Mouse (Mus musculus) cerebellum, adult 8-10 months (tissue): ENCODE data around the gene Chst1.
A peak's percentile ranks its signal among the peaks of the same experiment; 100 is the strongest.

ENCODE experiments used
- DNase-seq: peaks from one replicate; pipeline ENCODE4 v3.0.0; 2022

The Chst1 gene

DNA sequence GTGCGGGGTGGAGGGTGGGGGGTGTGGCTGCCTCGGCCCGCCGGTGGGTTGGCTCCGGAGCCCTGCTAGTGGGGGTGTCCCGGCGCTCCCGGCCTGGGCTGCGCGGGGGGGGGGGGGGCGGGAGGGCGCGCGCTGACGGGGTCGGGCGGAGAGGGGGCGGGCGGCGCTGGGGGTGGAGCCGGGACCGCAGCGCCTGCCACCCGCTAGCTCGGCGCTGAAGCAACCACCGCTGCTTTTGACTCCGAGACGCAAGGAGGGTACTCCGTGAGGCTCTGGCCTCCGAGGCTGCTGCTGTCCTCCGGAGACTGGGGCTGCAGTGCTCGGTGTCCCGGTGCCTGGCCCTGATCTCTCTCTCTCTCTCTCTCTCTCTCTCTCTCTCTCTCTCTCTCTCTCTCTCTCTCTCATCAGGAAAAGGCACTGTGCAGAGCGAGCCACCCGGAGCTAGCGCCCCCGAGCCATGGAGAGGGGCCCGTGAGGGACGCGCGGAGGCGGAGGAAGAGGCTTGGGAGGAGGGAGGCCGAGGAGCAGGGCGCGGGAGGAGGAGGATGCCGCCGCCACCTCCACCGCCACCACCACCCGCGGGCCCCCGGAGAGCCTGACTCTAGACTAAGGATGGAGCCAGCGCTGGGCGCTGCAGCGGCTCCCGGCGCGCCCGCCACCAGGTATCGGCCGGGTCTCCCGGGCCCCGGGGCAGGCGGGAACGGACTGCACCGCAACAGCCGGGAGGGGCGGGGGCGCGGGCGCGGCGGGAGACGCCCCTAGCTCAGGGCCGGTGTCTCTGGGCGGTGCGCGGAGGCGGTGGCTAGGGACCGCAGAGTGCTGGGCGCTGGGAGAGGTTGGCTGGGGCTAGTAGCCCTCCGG is at the start of gene Chst1:
Chst1 (plus strand) TSS at position 221 of the 861 bp plus-strand sequence.
- peak; percentile 33 for DNase-seq

DNA sequence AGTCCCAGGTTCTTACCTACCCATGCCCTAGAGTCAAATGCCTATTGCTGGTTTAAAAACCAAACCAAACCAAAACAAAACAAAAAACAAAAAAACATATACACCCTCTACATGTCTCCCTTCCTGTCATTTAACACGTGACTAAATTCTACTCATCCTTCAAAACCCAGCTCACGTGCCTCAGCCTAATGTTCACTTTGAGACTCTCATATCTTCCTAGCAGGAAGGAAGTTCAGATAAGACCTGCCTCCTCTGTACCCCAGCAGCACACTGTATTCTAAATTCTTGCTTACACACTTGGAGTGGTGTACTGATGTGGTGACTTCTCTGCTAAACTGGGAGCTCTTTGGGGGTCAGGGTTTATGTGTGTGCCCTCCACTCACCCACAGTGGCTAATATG is 49.5 kb upstream of the Chst1 start:
- DNase-seq = no peak

DNA sequence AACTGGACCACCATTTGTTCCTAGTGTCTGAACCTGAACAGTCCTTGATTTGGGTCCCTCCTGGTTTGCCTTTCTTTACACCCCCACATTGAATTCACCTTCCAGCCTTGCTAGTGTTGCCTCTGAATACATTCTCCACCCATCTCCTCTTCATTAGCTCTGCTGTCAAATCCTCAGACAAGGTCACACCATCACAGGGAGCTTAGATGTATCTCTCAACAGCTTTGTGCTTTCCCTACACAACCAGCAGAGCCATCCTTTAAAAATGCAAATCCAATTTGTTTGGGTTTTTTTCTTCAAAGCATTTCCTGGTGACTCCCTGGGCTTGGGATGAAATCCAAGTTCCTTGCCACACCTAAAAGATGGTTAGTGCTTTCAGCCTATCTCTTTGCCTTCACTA is 45.0 kb upstream of the Chst1 start:
- DNase-seq = no peak

DNA sequence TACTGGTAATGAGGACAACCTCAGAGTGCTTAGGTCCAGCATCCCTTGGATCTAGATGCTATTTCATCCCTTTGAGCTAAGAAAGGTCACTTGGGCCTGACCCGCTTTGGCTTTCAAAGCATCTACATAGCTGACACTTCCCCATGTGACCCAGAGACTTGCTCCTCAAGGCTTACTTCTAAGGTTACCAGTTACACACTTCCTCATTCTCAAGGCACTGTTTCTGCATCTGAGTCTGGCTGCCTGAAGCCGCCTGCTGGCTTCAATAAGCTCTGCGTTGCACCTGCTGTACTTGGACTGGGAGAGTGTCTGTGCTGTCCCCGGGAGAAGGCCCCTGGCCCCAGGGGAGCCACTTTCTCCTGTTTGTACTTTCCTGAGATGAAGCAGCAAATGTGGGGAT is 36.6 kb upstream of the Chst1 start:
- DNase-seq = no peak

DNA sequence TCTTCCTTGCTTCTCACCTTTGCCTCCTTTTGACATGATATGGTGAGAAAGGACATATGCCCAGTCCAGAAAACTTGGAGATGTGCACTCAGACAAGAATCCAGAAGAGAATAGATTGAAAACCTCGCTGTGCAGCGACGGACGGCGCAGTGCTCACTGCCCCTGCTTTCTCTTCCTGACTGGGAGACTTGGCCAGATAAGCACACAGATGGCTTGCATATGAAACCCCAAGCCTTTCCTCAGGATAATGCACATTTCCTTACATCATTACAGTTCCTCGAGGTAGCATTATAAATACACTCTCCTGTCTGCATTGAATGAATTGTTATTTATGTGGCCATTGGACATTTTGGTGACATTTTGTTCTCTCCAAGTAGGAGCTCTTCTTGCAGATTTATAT is 28.9 kb upstream of the Chst1 start:
- no peak for DNase-seq

DNA sequence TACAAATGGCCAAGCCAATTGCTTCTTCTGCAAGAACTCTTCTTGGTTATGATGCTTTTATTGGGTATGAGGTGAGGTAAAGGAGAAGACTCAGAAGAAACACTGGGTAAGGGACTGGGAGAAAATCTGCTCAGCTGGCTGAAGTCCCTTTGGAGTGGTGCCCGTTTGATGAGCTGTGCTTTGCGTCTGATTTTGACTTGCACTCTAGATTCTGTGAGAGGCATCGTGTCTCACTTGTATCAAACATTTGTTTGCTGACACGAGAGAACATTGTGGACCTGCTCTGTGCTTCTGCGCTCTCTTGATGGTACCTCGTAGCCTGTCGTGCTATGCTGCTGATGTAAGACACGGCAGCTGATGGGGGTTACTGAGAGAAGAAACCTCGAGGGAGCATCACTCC is 21.7 kb upstream of the Chst1 start:
- no peak for DNase-seq

DNA sequence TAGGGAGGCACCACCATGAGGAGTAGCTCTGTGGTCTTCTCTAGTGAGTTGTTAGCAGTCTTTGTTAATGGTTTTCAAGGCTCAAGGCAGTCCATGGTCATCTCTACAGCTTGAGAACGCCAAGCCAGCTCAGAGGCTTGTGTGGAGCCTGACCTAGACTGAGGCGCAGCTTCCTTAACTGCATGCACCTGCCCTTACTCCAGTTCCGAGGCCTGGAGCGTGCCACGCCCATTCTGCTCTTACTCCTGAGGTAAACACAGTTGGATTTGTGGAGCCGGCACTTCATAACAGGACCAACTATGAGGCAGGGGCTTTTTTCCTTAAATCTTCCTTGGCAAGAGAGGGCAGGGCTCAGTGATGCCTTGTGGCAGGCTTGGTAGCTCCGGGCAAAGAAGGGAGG is 18.2 kb upstream of the Chst1 start:
- no peak for DNase-seq

DNA sequence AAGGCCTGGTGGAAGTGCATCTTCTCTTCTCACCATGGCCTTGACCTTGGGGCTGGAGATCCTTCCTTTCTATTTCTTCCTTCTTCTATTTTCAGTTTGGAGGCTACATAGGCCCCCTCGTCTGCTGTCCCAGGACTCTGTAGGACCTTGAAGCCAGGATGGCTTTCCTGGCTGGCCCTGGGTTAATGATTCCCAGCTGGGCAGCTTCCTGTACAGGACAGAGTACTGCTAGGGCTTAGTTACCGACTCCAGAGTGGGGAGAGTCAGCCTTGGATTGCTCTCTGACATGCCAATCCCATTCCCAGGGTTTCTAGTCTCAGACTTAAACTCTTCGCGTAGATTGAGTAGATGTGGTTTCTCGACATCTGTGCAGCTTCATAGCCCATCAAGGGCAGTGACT is 16.9 kb upstream of the Chst1 start:
- DNase-seq = no peak

DNA sequence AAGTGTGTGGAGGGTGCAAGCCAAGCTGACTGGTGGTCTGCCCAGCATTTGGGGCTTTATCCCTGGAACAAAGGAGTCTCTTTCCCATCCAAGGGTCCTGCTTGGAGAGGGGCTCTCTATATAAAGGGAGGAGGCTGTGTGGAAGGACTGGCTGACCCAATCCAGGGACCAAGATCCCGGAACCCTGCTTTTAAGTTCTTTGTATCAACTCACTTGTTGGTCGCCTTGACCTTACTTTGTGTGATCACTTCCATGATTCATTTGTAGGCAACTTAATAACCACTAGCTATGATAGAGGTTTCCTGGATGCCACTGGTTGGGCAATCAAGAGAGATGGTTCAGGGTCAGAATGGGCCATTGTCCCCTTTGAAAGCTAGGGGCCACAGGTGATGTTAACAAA is 11.7 kb upstream of the Chst1 start:
- no peak for DNase-seq

DNA sequence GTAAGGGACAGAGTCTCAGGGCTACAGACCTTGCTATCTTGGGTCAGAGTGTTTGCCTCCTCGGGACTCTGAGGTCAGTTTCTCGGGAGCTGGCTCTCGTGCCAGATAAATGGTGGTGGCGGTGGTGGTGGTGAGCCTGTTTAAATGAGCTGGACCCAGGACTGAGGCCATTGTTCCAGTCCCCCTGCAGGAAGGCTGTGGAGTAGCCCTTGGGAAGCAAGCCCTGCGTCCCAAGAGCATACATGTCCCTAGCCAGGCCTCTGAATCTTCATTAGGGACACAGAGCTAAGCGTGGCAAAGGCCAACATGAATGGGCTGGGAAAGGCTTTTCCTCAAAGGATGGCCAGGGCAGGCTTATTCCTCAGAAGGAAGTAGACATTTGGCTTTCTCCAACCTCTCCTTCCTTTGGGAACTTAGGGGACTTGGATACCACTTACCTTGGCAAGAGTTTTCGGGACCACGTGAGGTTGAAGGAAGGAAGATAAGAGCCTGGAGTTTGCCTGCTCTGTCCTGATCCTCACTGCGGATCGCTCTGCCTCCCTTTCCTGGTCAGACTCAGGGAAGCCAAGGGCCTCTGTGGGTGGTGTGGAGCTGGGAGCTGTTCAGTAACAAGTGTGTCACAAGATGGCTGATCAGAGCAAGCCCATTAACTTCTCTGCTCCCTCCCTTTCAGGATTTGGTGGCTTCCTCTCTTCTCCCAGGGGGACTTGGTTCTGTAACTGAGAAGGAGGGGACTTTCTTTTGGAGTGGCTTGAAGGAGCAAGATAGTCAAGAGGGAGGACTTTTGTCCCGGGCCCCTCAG is 4.4 kb upstream of the Chst1 start:
- DNase-seq = no peak

DNA sequence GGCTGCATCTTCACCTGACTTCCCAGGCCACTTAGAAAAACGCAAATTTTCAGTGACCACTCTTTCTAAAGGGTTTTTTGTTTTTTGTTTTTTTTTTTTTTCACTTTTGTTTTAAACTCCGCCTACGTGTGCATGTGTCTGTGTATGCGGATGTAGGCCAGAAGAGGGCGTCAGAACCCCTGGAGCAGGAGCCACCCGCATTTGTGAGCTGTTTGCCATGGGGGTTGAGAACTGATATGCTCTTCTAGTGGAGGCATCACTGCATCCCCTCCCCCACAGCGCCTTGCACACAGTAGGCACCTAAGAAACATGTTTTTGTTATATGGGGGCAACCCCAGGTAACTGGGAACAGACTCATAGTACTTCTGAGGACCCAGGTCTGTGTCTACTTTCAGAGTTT is 2.2 kb upstream of the Chst1 start:
- no peak for DNase-seq

DNA sequence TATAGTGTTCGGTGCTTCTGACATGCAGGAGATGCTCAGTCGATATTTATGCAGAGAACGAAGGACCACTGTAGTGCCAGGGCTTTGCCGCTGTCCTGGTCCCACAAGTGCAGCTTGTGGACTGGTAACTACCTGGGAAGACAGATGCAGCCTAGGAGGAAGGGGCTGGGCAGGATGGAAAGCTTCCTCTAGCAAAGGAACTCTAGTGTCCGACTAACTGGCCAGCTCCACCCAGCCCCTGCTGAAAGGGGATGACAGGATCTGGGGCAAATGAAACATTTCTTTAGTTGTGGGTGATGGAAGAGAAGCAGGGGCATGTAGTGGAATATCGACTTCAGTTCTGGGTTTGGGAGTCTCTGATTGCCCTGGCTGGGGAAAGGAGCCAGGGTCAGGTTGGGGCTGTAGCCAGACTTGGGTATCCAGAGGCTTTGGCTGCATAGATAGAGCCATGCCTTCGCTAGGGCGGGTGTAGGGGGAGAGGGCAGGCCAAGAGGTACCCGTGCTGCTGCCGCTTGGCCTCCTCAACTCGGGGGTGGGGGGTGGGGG is 493 bp upstream of the Chst1 start:
- DNase-seq = no peak

DNA sequence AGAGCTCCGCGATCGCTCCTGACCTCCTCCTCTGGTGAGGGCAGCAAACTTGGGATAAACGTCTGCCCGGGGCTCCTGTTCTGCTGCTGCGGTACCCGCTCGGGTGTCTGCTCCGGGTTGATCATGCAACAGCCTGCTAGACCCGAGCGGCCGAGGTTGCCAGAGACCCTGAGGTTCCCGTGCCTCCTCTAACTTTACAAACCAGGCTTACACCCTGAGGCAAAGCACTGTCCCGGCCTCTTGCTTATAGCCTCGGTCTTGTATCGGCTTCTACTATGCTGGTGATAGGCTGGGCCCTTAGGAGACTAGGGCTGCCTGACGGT is 802 bp downstream of the Chst1 start:
- DNase-seq = no peak

DNA sequence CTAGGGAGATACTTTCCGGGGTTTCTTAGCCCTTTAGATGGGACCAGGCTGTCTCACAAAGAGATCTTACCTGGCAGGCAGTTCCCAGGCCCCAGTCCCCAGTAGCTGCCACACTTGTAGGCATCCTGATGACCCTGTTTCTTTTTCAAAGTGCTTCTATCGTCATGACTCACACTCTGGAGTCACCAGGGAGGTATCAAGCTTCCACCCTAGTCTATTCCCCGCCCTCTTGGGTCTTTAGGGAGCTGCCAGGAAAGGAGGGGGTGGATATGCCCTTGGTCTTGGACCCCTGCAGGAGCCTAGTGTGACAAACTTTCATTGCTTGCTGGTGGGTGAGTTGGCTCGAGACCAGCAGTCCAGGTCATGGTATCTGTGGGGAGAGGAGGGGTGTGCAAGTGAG is 1.7 kb downstream of the Chst1 start:
- DNase-seq = no peak

DNA sequence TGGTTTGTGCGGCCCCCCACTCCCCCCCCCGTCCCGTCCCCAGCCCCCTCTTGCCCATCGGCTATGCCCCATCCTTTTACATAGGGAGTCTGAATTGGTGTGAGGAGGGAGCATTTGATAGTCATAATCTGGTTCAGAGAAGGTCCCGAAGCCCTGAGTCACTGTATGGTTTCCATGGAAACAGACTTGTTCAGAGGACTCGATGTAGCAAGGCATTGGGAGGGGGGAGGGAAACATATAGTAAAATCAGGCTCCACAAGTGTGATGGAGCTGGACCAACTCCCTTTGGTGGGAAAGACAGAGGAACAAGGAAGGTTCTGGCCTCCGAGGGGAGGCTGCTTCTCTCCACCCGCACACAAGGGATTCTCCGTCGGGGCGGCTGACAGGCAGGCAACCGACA is 2.6 kb downstream of the Chst1 start:
- no peak for DNase-seq

DNA sequence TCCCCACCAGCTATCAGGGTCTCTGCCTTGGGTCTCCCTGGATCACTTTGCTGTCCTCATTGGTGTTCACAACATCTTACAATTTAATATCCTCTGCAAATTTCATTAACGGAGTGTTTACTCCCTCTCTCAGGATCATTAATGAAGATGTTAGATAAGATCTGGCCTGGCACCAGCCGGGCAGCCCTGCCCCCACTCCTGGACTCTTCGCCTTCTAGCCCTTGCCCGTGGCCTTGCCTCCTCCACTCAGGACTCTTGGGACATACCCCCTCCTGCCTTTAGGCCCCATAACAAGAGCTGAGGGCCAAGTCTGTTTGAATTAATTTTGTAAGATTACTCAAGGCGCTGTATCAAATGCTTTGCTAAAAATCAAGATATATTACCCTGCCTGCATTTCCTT is 4.1 kb downstream of the Chst1 start:
- no peak for DNase-seq

DNA sequence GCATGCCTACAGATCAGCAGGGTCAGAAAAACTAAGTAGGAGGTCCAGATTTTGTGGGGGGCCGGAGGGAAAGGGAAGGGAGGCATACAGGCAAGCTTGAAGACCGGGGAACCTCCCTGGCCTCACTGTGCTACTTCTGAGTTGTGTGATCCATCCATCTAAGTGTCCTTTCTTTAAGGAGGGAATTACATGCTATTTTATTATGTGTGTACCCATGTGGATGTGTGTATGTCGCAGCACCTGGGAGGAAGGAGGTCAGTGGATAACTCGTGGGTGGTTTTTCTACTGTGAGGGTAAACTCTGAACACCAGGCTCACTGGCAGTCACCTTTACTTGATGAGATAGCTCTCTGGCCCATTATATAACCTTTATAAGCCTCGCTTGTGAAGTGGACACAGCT is 5.1 kb downstream of the Chst1 start:
- no peak for DNase-seq

DNA sequence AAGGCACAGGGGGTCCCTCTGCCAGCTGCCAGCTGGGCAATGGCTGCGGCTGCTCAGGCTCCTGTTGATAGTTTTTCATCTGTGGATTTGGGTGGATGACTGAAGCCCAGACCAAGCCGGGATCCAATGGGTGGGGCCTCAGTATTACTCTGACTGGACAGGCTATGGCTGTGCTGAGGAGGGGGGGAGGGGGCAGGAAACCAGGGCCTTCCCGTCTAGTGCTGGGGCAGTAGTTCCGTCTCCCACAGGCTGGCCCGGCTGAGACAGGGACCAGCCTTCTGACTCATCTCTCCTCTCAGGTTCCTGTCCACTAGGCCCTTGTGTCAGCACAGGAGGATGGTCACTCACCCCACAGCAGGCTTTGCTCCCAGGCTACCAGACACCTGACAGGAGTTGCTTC is 6.5 kb downstream of the Chst1 start:
- no peak for DNase-seq

DNA sequence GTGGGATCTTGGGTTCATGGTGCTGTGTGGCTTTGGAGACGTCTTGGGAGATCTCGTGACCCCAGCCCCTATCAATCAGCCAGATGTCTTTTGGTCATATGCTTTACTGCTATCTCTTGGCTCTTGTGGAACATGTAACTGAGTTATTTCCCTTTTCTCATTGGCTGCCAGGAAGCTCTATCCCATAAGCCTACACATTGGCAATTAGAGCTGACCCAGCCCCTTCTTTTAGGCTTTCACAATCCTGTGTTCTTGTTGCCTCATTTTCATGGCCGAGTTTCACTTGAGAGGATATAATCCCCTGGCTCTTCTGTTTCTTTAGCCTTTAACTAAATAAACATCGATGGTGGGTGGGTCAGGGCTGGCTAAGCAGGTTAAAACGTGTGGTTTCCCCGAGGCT is 7.6 kb downstream of the Chst1 start:
- no peak for DNase-seq

DNA sequence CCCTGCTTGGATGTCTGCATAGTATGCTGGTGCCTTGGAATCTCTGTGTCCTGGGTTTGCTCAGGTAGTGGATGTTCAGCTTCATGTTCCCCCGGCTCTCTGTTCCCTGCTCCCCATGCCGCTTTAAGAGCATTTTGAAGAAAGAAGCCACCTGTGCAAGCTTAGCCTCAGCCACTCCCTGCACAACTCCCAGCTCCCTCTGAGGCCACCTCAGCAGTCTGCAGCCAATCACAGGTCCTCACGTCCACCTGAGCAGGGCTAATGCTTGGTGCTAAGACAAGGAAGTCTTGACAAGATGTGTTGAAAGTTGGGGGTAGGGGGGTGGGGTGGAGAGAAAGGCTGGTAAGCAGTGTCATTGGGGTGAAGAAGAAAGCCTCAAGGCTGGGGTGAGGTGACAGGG is 8.1 kb downstream of the Chst1 start:
- DNase-seq = no peak

DNA sequence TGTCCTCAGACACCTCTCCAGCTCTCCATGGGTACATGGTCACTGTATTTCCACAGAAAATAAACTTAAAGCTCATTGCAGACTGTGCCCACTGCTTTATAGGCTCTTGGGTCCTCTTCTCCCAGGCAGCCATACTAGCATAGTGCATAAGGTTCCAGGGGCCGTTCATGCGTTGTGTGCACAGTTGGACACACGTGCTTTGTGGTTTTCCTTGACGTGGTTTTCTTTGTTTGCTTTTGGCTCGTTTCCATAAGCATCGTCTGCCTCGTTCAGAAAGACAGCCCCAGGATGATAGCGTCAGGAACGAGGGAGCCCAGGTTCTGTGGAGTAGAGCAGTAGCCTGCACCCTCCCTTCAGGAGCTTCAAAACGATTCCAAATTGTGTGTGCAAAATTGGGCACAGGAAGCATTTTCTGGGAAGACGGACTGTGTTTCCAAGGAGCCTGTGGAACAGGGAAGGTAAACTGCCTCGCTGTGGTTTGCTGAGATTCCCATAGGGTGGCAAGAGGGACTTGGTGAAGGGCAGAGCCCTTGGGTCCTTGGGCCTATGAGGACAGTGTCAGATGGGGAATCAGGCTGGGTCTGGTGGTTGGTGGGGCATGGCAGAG is 8.6 kb downstream of the Chst1 start:
- DNase-seq = no peak

DNA sequence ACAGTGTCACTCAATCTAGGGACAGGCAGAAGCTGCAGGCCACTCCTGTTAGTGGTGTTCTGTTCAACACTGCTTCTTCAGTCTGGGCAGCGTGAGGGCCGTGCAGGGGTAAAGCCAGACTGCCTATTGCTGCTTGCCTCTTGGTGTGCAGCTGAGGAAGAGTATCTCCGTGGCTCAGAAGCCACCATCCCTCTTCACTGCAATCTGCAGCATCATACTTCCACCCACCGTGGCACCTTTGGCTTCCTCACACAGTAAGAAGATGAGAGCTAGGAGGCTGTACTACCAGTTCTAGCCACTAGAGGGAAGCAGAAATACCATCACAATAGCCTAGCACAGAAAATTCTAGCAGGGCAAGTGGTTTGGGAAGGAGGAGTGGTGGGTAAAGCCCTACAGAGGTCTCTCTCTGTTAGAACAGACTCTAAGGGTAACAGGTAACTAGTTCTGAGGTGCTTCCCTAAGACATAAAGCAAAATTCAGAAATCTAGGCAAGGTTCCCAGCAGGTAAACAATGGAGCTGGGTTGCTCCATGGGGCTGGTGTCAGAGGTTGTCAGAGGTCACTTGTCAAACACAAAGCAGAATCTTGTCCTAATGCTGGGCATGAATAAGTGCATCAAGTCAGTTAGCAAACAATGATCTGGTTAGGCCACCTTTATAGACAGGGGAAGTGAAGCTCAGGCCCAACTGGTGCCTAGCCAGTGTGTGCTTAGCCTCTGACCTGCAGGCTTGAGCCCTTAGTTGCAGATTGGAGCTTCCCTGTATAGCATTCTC is 9.5 kb downstream of the Chst1 start:
- DNase-seq = peak; percentile 66
